Mouse (Mus musculus) embryonic facial prominence, embryonic 10.5 days (tissue): ENCODE results near the gene Ankrd50. TPM values are rescaled to one million over a fixed set of nuclear protein-coding genes. Genes with fewer than 3 reads are reported as not detected.

ENCODE experiments used
- DNase-seq: peaks from one replicate; pipeline ENCODE4 v3.0.0-alpha.2; 2017; ENCODE audit warnings: low spot score
- H3K27ac ChIP-seq: fragments of 300-500 bp; sonication (generic); replicated peaks from 2 replicates; pipeline ENCODE4 v1.5.1; 2016; ENCODE audit warnings: mild to moderate bottlenecking
- H3K27me3 ChIP-seq: fragments of 300-500 bp; sonication (generic); replicated peaks from 2 replicates; pipeline ENCODE4 v1.6.1; 2016; ENCODE audit warnings: low read depth, mild to moderate bottlenecking; ENCODE audit not compliant: poor library complexity, severe bottlenecking
- H3K36me3 ChIP-seq: fragments of 300-500 bp; sonication (generic); replicated peaks from 2 replicates; pipeline ENCODE4 v1.6.1; 2016; ENCODE audit warnings: mild to moderate bottlenecking, moderate library complexity
- H3K4me1 ChIP-seq: fragments of 300-500 bp; sonication (generic); 2 replicates; pipeline ENCODE4 v1.6.1; 2016
- H3K4me3 ChIP-seq: fragments of 300-500 bp; sonication (generic); 2 replicates; pipeline ENCODE4 v1.5.1; 2016; ENCODE audit warnings: mild to moderate bottlenecking, moderate library complexity
- H3K9me3 ChIP-seq: fragments of 300-500 bp; sonication (generic); 2 replicates; pipeline ENCODE4 v1.6.1; 2016; ENCODE audit warnings: mild to moderate bottlenecking
- WGBS: fragments of 180-500 bp; shearing (Covaris S2); methylation state at CpG from one replicate; pipeline ENCODE4 v1.1.7; 2016; 5-methylcytosine and 5-hydroxymethylcytosine counted together
- polyA plus RNA-seq: library from polyadenylated mRNA; unstranded; fragments of >200 nt; fragmentation: Nextera tagmentation; extraction: Ambion mirVana; gene quantifications from 2 replicates; pipeline ENCODE4 v1.2.1, GENCODE M21; 2016

The Ankrd50 gene
- polyA plus RNA-seq, 1 experiment from 2014 or later, result 21.0 TPM

GRCm38 (mm10) chr3:38461742-38462141 lies 22.9 kb downstream of the Ankrd50 start:
- Histone ChIP-seq H3K4me1 (no peaks in the 10 kb centered on the region), H3K4me3 (no peak overlapping the region), H3K36me3 (peaks cover 90% of the 10 kb centered on the region), H3K27ac (no peak overlapping the region), H3K9me3 (no peaks in the 10 kb centered on the region), H3K27me3 (no peaks in the 10 kb centered on the region)
- no peak for DNase-seq
- 80% methylated on average over 2 of the region's 2 CpGs for WGBS

GRCm38 (mm10) chr3:38460250-38460624 lies 24.4 kb downstream of the Ankrd50 start:
- no peaks in the 10 kb centered on the region for H3K27me3 ChIP-seq

GRCm38 (mm10) chr3:38459507-38460249 lies 25.0 kb downstream of the Ankrd50 start:
- no peak for DNase-seq
- Histone ChIP-seq H3K9me3 (no peaks in the 10 kb centered on the region), H3K27me3 (no peaks in the 10 kb centered on the region), H3K27ac (no peak overlapping the region), H3K4me1 (no peaks in the 10 kb centered on the region), H3K4me3 (no peak overlapping the region), H3K36me3 (peaks cover 99% of the 10 kb centered on the region)
- WGBS, result 91% methylated on average over 5 of the region's 5 CpGs

More at GRCm38 (mm10) chr3:38460250-38460624, 24.4 kb downstream of the Ankrd50 start:
- Histone ChIP-seq H3K4me1 (no peaks in the 10 kb centered on the region), H3K27ac (no peak overlapping the region), H3K9me3 (no peaks in the 10 kb centered on the region), H3K36me3 (peaks cover 99% of the 10 kb centered on the region), H3K4me3 (no peak overlapping the region)
- no peak for DNase-seq
- WGBS, result 91% methylated on average over 4 of the region's 4 CpGs

GRCm38 (mm10) chr3:38457041-38457440 lies 27.6 kb downstream of the Ankrd50 start:
- H3K4me3 ChIP-seq, result no peak overlapping the region
- no peak overlapping the region for H3K27ac ChIP-seq
- no peaks in the 10 kb centered on the region for H3K9me3 ChIP-seq
- no peaks in the 10 kb centered on the region for H3K4me1 ChIP-seq
- no peaks in the 10 kb centered on the region for H3K27me3 ChIP-seq
- DNase-seq, result no peak
- peaks cover 100% of the 10 kb centered on the region for H3K36me3 ChIP-seq
- 94% methylated on average over 14 of the region's 14 CpGs for WGBS

- WGBS, result 71% methylated on average over 9 of the region's 9 CpGs
- H3K4me3 ChIP-seq, result no peak overlapping the region
- no peak overlapping the region for H3K27ac ChIP-seq
- peaks cover 13% of the 10 kb centered on the region; the same call in 1 of the 2 replicates for H3K9me3 ChIP-seq
- H3K4me1 ChIP-seq, result no peaks in the 10 kb centered on the region
- H3K36me3 ChIP-seq, result peaks cover 71% of the 10 kb centered on the region
- peak; percentile 41 for DNase-seq
- H3K27me3 ChIP-seq, result no peaks in the 10 kb centered on the region
These were observed 32.4 kb downstream of the Ankrd50 start for GRCm38 (mm10) chr3:38452199-38452598.

GRCm38 (mm10) chr3:38446586-38446985 lies 38.1 kb downstream of the Ankrd50 start:
- 94% methylated on average over 9 of the region's 9 CpGs for WGBS
- no peak for DNase-seq
- Histone ChIP-seq H3K9me3 (peaks cover 12% of the 10 kb centered on the region; the same call in 1 of the 2 replicates), H3K4me1 (peaks cover 8% of the 10 kb centered on the region), H3K36me3 (peaks cover 15% of the 10 kb centered on the region), H3K4me3 (no peak overlapping the region), H3K27me3 (no peaks in the 10 kb centered on the region), H3K27ac (no peak overlapping the region)

GRCm38 (mm10) chr3:38443875-38444274 lies 40.8 kb downstream of the Ankrd50 start:
- H3K27ac ChIP-seq, result no peak overlapping the region
- no peak overlapping the region for H3K4me3 ChIP-seq
- no peak for DNase-seq
- 0 out of 2 replicates have a peak, but pooled peaks cover 3% of the 10 kb centered on the region for H3K36me3 ChIP-seq
- H3K27me3 ChIP-seq, result no peaks in the 10 kb centered on the region
- 0 out of 2 replicates have a peak, but pooled peaks cover 2% of the 10 kb centered on the region for H3K9me3 ChIP-seq
- peaks cover 8% of the 10 kb centered on the region for H3K4me1 ChIP-seq
- WGBS, result 47% methylated on average over 4 of the region's 4 CpGs

GRCm38 (mm10) chr3:38440564-38440991 lies 44.1 kb downstream of the Ankrd50 start:
- Histone ChIP-seq H3K4me3 (no peak overlapping the region), H3K27ac (no peak overlapping the region), H3K4me1 (peaks cover 8% of the 10 kb centered on the region), H3K36me3 (no peaks in the 10 kb centered on the region), H3K9me3 (no peaks in the 10 kb centered on the region), H3K27me3 (no peaks in the 10 kb centered on the region)
- 80% methylated on average over 7 of the region's 7 CpGs for WGBS
- DNase-seq, result no peak

- WGBS, result 94% methylated on average over 3 of the region's 3 CpGs
- Histone ChIP-seq H3K27ac (no peak overlapping the region), H3K27me3 (no peaks in the 10 kb centered on the region), H3K36me3 (no peaks in the 10 kb centered on the region), H3K4me1 (0 out of 2 replicates have a peak, but pooled peaks cover 6% of the 10 kb centered on the region), H3K4me3 (no peak overlapping the region), H3K9me3 (no peaks in the 10 kb centered on the region)
- DNase-seq, result no peak
These were observed 48.0 kb downstream of the Ankrd50 start for GRCm38 (mm10) chr3:38436596-38436995.

GRCm38 (mm10) chr3:38435828-38436227 lies 48.8 kb downstream of the Ankrd50 start:
- H3K9me3 ChIP-seq, result no peaks in the 10 kb centered on the region
- WGBS, result 83% methylated on average over 6 of the region's 6 CpGs

GRCm38 (mm10) chr3:38434486-38434885 lies 50.2 kb downstream of the Ankrd50 start:
- Histone ChIP-seq H3K4me1 (0 out of 2 replicates have a peak, but pooled peaks cover 6% of the 10 kb centered on the region), H3K36me3 (no peaks in the 10 kb centered on the region), H3K4me3 (no peak overlapping the region), H3K9me3 (no peaks in the 10 kb centered on the region), H3K27ac (no peak overlapping the region), H3K27me3 (no peaks in the 10 kb centered on the region)
- DNase-seq, result no peak
- 96% methylated on average over 2 of the region's 2 CpGs for WGBS

More at GRCm38 (mm10) chr3:38435828-38436227, 48.8 kb downstream of the Ankrd50 start:
- no peak for DNase-seq
- Histone ChIP-seq H3K4me1 (0 out of 2 replicates have a peak, but pooled peaks cover 6% of the 10 kb centered on the region), H3K36me3 (no peaks in the 10 kb centered on the region), H3K4me3 (no peak overlapping the region), H3K27ac (no peak overlapping the region), H3K27me3 (no peaks in the 10 kb centered on the region)

- DNase-seq, result no peak
- Histone ChIP-seq H3K27me3 (no peaks in the 10 kb centered on the region), H3K4me3 (no peak overlapping the region), H3K4me1 (0 out of 2 replicates have a peak, but pooled peaks cover 6% of the 10 kb centered on the region), H3K9me3 (no peaks in the 10 kb centered on the region), H3K36me3 (no peaks in the 10 kb centered on the region), H3K27ac (0 out of 2 replicates have a peak overlapping the region, but pooled peaks have one; percentile 36)
- WGBS, result 18% methylated on average over 11 of the region's 11 CpGs
These were observed 50.9 kb downstream of the Ankrd50 start for GRCm38 (mm10) chr3:38433495-38434464.
